Mouse (Mus musculus): ENCODE results near the gene Alox15. TPM values are rescaled to one million over a fixed set of nuclear protein-coding genes. Genes with fewer than 3 reads are reported as not detected.

Alox15 gene
- total RNA-seq, 2 experiments from 2014 or later = 0.13 to 0.25 TPM

GRCm38 (mm10) chr11:70309341-70309740, 42.5 kb downstream of the Alox15 start:
- DNase-seq (ENCODE audit: low spot score in 2 of 2) = peak in 1 of 2 experiments; percentile 27

- no peak for DNase-seq (ENCODE audit: low spot score in 2 of 2)
Observed at GRCm38 (mm10) chr11:70308296-70308695, 43.5 kb downstream of the Alox15 start.

DNA sequence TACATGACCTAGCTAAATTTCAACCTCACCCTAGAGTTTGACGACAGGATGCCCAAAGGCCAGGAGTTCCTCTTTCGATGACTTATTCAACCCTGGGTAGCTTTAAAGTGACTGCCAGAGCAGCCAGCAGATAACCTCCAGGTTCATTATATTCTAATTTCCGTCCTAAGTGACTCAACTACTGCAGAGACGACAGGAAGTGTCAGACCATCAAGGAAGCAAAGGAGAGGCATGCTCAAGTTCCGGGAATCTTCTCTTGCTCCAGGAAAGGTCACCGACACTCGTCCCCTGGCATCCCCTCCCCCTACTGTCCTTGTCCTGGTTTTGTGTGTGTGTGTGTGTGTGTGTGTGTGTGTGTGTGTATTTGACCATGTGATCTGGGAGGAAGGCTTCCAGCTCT, 45.7 kb downstream of the Alox15 start:
- DNase-seq (ENCODE audit: low spot score in 2 of 2) = no peak

DNA sequence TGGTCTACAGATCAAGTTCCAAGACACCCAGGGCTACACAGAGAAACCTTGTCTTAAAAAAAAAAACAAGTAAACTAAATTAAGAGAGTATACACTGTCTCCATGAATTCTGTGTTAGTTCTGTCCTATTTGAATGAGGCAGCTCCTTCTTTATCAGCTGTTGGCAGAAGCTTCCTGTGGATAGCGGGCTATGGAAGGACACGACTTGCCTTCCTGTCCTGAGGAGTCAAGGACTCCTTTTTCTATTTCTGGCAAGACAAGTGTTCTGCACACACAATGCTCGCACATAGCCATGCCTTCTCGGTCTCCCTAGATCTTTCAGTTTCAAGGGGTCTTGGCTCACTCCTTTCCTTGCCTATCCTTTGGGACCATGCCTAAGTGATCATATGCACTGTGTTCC, 49.5 kb downstream of the Alox15 start:
- no peak for DNase-seq (ENCODE audit: low spot score in 2 of 2)

DNA sequence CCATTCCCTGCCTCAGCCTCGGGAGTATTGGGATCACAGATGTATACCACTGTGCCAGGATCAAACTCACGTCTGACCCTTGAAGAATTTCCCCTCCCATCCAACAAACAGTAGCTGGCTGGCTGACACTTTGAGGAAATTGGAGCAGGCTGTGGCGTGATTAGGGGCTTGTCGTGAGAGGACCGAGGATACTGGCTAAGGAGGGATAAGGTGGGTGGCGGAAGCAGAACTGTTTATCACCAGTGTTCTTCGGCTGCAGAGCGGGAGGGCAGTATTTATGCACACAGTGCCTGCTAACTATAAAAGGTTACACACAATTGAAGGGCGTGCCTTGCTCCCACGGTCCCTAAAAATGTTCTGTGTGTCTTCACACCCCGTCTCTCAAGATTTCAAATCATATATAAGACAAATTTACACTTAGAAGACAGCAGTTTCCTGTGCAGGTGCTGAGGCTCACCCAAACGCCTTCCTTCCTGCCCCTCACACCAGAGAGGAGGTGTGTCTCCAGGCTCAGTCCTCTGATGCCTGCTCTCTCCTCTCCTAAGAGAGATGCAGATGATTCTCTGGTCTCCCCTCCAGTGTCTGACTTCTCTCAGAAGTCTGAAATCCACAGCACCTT, 53.9 kb downstream of the Alox15 start:
- no peak for DNase-seq (ENCODE audit: low spot score in 2 of 2)

DNA sequence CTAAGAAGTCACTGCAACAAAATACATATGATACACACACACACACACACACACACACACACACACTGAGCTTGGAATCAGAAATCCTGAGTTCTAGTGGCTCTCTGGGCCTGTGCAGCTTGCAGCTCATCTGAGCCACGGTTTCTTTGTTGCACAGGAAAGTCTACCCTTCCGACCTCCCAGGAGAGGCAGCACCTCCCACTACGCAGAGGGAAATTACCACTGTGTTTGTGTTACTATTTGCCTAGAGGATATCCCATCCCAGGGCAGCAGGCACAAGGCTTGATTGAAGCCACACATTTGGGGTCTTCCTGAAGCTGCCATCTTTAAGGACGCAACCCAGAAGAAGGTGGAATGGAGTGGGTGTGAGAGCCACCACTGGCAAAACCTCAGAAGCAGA, 54.4 kb downstream of the Alox15 start:
- no peak for DNase-seq (ENCODE audit: low spot score in 2 of 2)

Other genes starting within 250 kb of the Alox15 start
- 1 to 10 TPM; 2.8 to 4.2 TPM for gene Mgl2, start 221.7 kb downstream of the Alox15 start, total RNA-seq (2021)
- gene Clec10a, start 195.8 kb downstream of the Alox15 start, total RNA-seq (2021) = 10 to 100 TPM in 1 of 2 experiments, 1 to 10 TPM in 1; 8.6 to 10.5 TPM
- not detected for gene Slc16a11, start 139.3 kb downstream of the Alox15 start, total RNA-seq (2021)
- 1 to 10 TPM; 2.6 to 3.2 TPM for gene Slc16a13, start 131.0 kb downstream of the Alox15 start, total RNA-seq (2021)
- 10 to 100 TPM; 20.2 to 22.2 TPM for gene Bcl6b, start 122.2 kb downstream of the Alox15 start, total RNA-seq (2021)
- gene 0610010K14Rik, start 114.1 kb downstream of the Alox15 start, total RNA-seq (2021) = 10 to 100 TPM; 51.4 to 56.9 TPM
- gene Gm21988, start 112.2 kb downstream of the Alox15 start, total RNA-seq (2021) = 1 to 10 TPM; 2.5 to 4.1 TPM
- gene Rnasek, start 112.2 kb downstream of the Alox15 start, total RNA-seq (2021) = 100 to 1,000 TPM in 1 of 2 experiments, 10 to 100 TPM in 1; 83.0 to 103 TPM
- gene Alox12, start 96.7 kb downstream of the Alox15 start, total RNA-seq (2021) = 1 to 10 TPM; 1.3 to 1.7 TPM
- under 1 TPM in 1 of 2 experiments, not detected in 1; 0.13 TPM for gene Alox12e, start 29.4 kb downstream of the Alox15 start, total RNA-seq (2021)
- gene Pelp1, start 58.0 kb upstream of the Alox15 start, total RNA-seq (2021) = 10 to 100 TPM; 26.1 to 26.5 TPM
- gene Arrb2, start 80.6 kb upstream of the Alox15 start, total RNA-seq (2021) = 10 to 100 TPM; 20.4 to 24.7 TPM
- 10 to 100 TPM; 11.2 TPM for gene Med11, start 99.9 kb upstream of the Alox15 start, total RNA-seq (2021)
- gene Zmynd15, start 107.4 kb upstream of the Alox15 start, total RNA-seq (2021) = 1 to 10 TPM in 1 of 2 experiments, under 1 TPM in 1; 0.96 to 1.3 TPM
- 1 to 10 TPM; 5.0 to 5.1 TPM for gene Cxcl16, start 108.0 kb upstream of the Alox15 start, total RNA-seq (2021)
- gene Tm4sf5, start 153.2 kb upstream of the Alox15 start, total RNA-seq (2021) = not detected
- under 1 TPM; 0.86 to 0.88 TPM for gene Vmo1, start 162.6 kb upstream of the Alox15 start, total RNA-seq (2021)
- under 1 TPM in 1 of 2 experiments, not detected in 1; 0.25 TPM for gene Gltpd2, start 167.2 kb upstream of the Alox15 start, total RNA-seq (2021)
- gene Psmb6, start 173.3 kb upstream of the Alox15 start, total RNA-seq (2021) = 100 to 1,000 TPM; 349 to 357 TPM
- not detected for gene Gm40193, start 180.9 kb upstream of the Alox15 start, total RNA-seq (2021)
- 10 to 100 TPM; 23.4 to 23.6 TPM for gene Pld2, start 188.0 kb upstream of the Alox15 start, total RNA-seq (2021)
- 10 to 100 TPM; 44.8 to 46.3 TPM for gene Mink1, start 210.8 kb upstream of the Alox15 start, total RNA-seq (2021)

All from gastrocnemius, postnatal 4 days (tissue).